Mouse (Mus musculus): ENCODE data around the gene Ttc28.

DNA sequence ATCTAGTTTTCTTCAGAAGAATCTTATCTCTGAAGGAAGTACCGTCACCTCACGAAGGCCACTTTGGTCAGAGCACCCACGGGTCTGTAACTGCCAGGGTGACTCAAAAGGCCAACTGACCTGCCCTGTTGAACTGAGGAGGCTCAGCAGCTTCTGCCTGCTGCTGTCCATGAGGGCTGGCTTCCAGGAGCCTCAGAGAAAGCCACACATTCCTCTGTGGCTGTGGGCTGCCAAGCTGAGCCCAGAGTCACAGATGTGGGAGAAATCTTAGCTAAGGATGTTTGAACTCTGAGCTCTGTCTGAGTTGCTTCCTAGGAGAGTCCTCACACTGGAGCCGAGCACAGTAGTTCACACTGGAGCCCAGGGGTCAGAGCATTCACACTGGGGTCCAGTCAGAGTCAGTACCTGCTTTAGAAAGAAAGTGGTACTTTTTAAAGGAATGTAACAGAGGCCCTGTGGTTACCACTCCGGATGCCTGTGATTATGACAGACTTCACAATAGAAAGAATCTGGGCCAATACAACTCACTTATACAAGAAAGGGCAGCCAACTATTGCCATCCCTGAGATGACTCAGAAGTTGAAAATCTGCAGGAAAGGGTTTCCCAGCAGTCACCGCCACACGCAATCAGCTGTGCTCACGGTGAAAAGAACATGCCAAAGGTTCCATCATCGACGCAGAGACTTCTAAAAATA, 368.1 kb downstream of the Ttc28 start:
- TF ChIP-seq MAFK (IDR thresholded peaks at IDR 0.05; ENCODE audit: insufficient read depth, low read depth, low read length): no peak
- no peak for TF ChIP-seq HCFC1 (IDR thresholded peaks at IDR 0.05; ENCODE audit: borderline replicate concordance, insufficient read depth, low read length)
- TF ChIP-seq CHD2 (IDR thresholded peaks at IDR 0.05; ENCODE audit: low read depth, low read length): no peak
- no peak for TF ChIP-seq ZNF384 (IDR thresholded peaks at IDR 0.05; ENCODE audit: low read depth, low read length)
